Mouse (Mus musculus) hematopoietic stem cell, adult 5-6 weeks (primary cell): ENCODE data around the gene Wnt5b. TPM values are rescaled to one million over a fixed set of nuclear protein-coding genes. Genes with fewer than 3 reads are reported as not detected.
A peak's percentile ranks its signal among the peaks of the same experiment; 100 is the strongest.
"Not testable (repeated sequence)": the region's sequence is repeated elsewhere in the genome, so short reads cannot be mapped to it uniquely, and the experiment has no call there.

Experiments
- ATAC-seq, 2 experiments: fragments of 125-278 bp in 1 of 2; replicated peaks in 1 of 2; 2 replicates each; pipeline ENCODE4 v1.8.0; 2016 to 2017; ENCODE audit warnings: inconsistent platforms in 2 of 2, mild to moderate bottlenecking in 2 of 2, moderate number of reproducible peaks in 2 of 2, low read depth in 1 of 2, moderate TSS enrichment in 1 of 2; ENCODE audit not compliant: low FRiP score in 2 of 2, poor library complexity in 2 of 2, severe bottlenecking in 2 of 2, insufficient read depth in 1 of 2, low TSS enrichment in 1 of 2
- total RNA-seq: library from RNA; stranded (forward); fragments of 172-1452, 232-1000 nt; gene quantifications from 2 replicates; pipeline ENCODE4 v1.2.3, GENCODE M21; 2017

Wnt5b gene
- total RNA-seq, 1 experiment from 2014 or later, result not detected

GRCm38 (mm10) chr6:119445671-119446607, 98.2 kb downstream of the Wnt5b start:
- no peak for ATAC-seq

DNA sequence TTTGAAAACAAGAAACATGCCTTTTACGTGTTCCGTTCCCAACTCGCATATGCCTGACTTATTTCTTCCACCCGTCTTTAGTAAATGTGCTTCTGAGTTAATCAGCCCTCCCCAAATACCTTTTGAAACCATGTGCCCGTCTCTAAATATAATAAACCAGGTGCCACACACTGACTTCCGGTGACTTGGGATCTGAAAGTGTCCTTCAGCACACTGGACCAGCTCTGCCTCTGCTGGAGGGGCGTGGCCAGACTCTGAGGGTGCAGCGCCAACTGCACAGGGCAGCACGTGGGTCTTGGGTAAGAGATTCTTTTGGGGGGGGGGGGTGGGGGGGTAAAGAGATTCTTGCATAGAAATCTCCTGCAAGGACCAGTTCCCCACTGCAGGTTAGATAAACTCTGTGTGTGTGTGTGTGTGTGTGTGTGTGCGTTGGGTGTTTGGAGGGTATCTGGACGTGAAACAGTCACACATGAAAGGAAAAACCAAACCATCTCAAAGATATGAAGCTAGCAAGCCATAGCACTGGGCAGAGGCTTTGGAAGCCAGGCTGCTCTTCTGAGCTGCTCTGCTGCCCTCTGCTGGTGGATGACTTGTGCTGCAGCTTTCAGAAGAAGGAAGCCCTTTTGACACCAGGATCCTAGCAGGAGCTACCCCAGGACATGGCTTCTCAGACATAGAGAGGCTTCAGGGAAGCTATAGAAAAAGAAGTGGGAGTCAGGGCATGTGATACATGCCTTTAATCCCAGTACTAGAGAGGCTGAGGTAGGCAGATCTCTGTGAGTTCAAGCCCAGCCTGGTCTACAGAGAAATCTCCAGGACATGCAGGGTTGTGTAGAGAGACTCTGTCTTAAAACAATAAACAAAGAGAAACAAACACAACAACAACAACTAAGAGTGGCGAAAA, 100.2 kb downstream of the Wnt5b start:
- peak; percentile 87 to 88 for ATAC-seq

GRCm38 (mm10) chr6:119442729-119443128, 101.4 kb downstream of the Wnt5b start:
- not testable (repeated sequence) for ATAC-seq

DNA sequence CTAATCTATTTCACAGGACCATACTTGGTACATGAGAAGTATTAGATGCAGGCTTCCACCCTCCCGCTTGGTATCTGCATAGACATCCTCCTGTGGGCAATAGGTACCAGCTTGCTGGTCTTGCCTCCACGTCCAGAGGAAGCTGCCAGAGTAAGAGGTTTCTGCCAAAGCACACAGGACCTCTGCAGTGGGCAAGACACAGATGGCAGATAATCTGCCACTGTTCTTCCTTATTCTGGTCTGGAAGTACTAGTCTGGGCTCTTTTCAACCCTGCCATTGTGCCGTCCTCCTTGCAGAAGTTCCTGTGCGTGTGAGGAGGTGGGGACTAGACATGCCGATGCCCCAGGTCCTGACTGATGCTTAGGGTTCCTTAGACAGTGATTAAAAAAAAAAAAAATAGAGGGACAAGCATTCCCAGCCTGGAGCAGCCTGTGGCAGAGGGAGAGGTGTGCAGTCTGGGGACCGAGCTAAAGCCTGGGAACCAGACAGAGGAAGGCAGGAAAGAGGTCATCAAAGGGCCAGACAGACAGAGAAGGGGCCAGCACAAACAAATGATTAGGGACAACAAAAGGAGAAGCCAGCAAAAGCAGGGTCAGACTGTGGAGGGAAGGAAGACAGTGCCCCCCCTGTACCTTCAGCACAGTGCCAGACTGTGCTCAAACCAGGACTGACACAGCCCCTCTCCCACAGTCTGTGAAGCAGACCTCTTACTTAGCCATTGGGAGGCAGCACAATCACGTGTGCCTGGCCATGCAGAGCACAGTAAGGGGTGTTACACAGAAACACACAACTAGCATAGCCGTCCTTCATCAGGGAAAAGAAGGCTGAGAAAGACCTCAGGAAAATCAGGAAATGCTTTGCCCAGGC, 106.0 kb downstream of the Wnt5b start:
- peak; percentile 61 to 63 for ATAC-seq

GRCm38 (mm10) chr6:119434394-119434793, 109.8 kb downstream of the Wnt5b start:
- ATAC-seq, result no peak

DNA sequence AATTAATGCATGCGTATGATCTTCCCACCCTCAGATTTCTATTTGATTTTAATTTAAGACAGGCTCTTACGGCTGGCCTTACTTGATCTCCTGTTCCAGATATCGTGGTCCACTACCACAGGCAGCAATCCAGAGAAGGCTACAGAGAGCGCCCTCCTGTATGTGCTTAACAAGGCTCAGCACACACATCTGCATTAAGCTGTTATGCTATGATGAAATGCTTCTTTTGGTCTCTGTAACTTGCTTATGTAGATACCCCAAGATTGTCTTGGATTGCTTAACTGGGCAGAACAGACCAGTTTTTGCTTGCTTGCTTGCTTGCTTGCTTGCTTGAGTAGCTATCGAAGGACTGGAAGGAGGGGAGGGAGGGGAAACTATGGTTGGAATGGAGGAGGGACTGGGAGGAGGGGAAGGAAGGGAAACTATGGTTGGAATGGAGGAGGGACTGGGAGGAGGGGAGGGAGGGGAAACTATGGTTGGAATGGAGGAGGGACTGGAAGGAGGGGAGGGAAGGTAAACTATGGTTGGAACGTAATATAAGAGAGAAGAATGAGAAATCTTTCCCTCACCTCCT, 112.3 kb downstream of the Wnt5b start:
- no peak for ATAC-seq

GRCm38 (mm10) chr6:119430508-119430907, 113.6 kb downstream of the Wnt5b start:
- peak; percentile 61 to 78 for ATAC-seq

DNA sequence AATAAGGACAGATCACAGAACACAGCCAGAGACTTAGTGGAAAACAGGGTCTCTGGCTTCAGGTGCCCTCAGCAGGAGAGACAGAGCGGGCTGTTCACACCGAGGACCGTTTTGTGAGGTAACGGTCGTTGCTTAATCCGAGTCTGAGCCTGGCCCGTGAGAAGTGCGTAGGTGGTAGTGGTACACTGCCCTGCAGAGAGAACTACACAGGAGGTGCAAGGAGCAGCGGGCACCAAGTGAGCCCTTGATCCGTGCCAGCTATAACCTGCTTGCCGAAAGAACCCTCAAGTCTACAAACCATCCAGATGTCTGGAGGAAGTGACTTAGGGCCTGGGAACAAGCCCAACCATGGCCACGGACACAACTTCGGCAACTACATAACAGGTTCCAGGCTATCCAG, 114.8 kb downstream of the Wnt5b start:
- no peak for ATAC-seq

DNA sequence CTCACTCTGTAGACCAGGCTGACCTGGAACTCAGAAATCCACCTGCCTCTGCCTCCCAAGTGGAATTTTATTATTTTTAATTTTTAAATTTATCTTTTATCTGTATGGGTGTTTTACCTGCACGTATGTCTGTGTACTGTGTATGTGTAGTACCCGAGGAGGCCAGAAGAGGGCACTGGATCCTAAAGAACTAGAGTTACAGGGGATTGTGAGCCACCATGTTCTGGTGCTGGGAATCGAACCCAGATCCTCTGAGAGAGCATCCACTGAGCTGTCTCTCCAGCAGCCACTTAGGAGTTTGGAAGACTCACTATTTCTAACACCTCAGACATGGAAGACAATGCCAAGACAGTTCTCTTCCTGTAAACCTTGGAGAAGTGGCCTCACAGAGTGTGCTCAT, 115.5 kb downstream of the Wnt5b start:
- ATAC-seq, result no peak

GRCm38 (mm10) chr6:119421001-119421400, 123.1 kb downstream of the Wnt5b start:
- ATAC-seq, result no peak

DNA sequence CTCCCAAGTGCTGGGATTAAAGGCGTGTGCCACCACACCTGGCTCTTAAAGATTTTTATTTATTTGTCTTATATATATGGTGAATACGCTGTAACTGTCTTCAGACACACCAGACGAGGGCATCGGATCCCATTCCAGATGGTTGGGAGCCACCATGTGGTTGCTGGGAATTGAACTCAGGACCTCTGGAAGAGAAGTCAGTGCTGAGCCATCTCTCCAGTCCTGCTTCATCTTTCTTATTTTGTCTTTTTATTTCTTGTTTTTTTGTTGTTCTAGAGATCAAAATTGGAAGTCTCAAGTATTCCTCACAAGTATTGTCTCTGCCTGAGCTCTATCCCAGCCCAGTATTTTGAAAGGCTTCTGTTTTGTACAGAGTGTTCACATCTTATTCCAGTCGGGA, 123.8 kb downstream of the Wnt5b start:
- no peak for ATAC-seq

- ATAC-seq, result no peak
Observed at GRCm38 (mm10) chr6:119419412-119419811, 124.7 kb downstream of the Wnt5b start.

DNA sequence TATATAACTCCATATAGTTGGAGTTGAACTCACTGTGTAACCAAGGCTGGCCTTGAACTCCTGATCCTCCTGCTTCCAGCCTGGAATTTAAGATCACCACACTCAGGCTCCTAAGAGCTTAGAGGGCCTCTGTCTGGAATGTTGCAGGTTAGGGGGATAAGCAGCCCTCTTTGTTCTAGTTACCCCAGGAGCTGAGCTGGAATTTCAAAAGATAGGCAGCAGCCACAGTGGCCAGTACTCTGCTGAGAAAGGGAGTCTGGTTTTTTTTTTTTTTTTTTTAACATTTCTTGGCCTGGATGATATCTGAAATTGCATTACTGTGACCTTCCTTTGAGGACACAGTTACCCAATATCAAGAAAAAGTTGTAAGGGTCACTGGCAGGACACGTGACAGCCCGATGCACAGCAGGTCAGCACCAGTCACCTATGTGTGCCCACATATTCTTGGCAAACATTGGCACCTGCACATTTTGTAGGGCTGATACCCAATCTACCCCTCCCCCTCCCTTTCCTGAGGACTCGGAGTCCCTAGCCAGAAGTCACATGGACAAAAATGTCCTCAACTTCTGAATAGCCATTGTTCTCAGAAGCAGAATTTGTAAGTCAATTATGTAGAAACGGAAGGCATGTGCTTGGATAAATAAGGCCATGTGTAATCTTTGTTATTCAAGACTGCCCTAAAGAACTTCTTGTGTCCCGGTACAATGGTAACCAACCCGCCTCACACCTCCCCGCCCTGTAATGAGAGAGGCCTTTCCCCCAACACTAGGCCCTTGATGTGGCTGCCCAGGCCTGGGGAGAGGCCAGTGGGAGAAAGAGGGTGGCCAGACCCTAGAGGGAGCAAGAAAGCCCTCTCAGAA, 125.5 kb downstream of the Wnt5b start:
- ATAC-seq, result no peak

GRCm38 (mm10) chr6:119417821-119418220, 126.3 kb downstream of the Wnt5b start:
- no peak for ATAC-seq

- ATAC-seq, result peak; percentile 71 to 90
Observed at GRCm38 (mm10) chr6:119417354-119417753, 126.8 kb downstream of the Wnt5b start, which contains the start of gene Adipor2. TSS of gene Adipor2 (minus strand) at chr6:119417704.

- no peak for ATAC-seq
Observed at GRCm38 (mm10) chr6:119416643-119417042, 127.5 kb downstream of the Wnt5b start.
